Mouse (Mus musculus): ENCODE results near the gene Ccr10. TPM values are rescaled to one million over a fixed set of nuclear protein-coding genes. Genes with fewer than 3 reads are reported as not detected.

Ccr10 gene
- polyA plus RNA-seq, 1 experiment from 2014 or later, result 0.29 TPM

DNA sequence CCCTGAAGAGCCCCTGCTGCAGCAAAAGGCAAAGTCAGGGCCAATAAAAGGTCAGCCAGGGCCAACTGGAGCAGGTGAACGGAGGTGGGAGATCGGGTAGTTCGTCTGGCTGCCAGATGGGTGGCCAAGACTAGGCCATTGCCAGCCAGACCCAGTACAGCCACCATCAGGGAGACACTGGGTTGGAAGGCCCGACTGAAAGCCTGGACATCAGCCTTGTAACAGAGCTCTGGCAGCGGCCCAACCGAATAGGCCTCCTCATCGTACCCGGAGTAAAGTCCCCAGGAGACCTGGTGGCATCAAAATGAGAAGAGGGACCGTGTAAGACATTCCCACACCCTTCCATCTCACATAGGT is 876 bp downstream of the Ccr10 start:
- ATAC-seq, result no peak
- no peaks in the 10 kb centered on the region for H3K9me3 ChIP-seq (ENCODE audit: control insufficient read depth, low read length)
- 34% methylated on average over 9 of the region's 9 CpGs for WGBS
- peak overlapping the region; percentile 87 for H3K4me2 ChIP-seq (ENCODE audit: low read depth, low read length)
- H3K36me3 ChIP-seq (ENCODE audit: control insufficient read depth, insufficient read depth, low read length), result no peaks in the 10 kb centered on the region
- H3K9ac ChIP-seq (ENCODE audit: low read depth, low read length), result peak overlapping the region; percentile 63
- peak overlapping the region; percentile 39 for H3K4me3 ChIP-seq (ENCODE audit: low read length)
- no peak overlapping the region for H3K27ac ChIP-seq (ENCODE audit: low read length)
- peaks cover 4% of the 10 kb centered on the region; the same call in 1 of the 2 replicates for H3K27me3 ChIP-seq (replicated peaks; ENCODE audit: control insufficient read depth, insufficient read depth, low read length)
- H3K4me1 ChIP-seq (ENCODE audit: control insufficient read depth, insufficient read depth, low read length), result peaks cover 46% of the 10 kb centered on the region

GRCm38 (mm10) chr11:101173631-101174388 is 1.4 kb downstream of the Ccr10 start:
- Histone ChIP-seq H3K27ac (ENCODE audit: low read length) (peak overlapping the region; percentile 65), H3K9me3 (ENCODE audit: control insufficient read depth, low read length) (no peaks in the 10 kb centered on the region), H3K27me3 (replicated peaks; ENCODE audit: control insufficient read depth, insufficient read depth, low read length) (peaks cover 4% of the 10 kb centered on the region; the same call in 1 of the 2 replicates), H3K4me1 (ENCODE audit: control insufficient read depth, insufficient read depth, low read length) (peaks cover 52% of the 10 kb centered on the region), H3K4me3 (ENCODE audit: low read length) (peak overlapping the region; percentile 39), H3K9ac (ENCODE audit: low read depth, low read length) (peak overlapping the region; percentile 63), H3K36me3 (ENCODE audit: control insufficient read depth, insufficient read depth, low read length) (no peaks in the 10 kb centered on the region), H3K4me2 (ENCODE audit: low read depth, low read length) (peak overlapping the region; percentile 87)
- ATAC-seq, result peak; percentile 53
- WGBS, result 3% methylated on average over 61 of the region's 61 CpGs

- Histone ChIP-seq H3K9ac (ENCODE audit: low read depth, low read length) (peak overlapping the region; percentile 63; the same call in 1 of the 2 replicates), H3K4me1 (ENCODE audit: control insufficient read depth, insufficient read depth, low read length) (peaks cover 59% of the 10 kb centered on the region), H3K4me3 (ENCODE audit: low read length) (peak overlapping the region; percentile 39), H3K36me3 (ENCODE audit: control insufficient read depth, insufficient read depth, low read length) (no peaks in the 10 kb centered on the region), H3K9me3 (ENCODE audit: control insufficient read depth, low read length) (no peaks in the 10 kb centered on the region), H3K27ac (ENCODE audit: low read length) (peak overlapping the region; percentile 65; the same call in 1 of the 2 replicates), H3K4me2 (ENCODE audit: low read depth, low read length) (peak overlapping the region; percentile 87), H3K27me3 (replicated peaks; ENCODE audit: control insufficient read depth, insufficient read depth, low read length) (peaks cover under 1% of the 10 kb centered on the region; the same call in 1 of the 2 replicates)
- WGBS, result 11% methylated on average over 11 of the region's 11 CpGs
- no peak for ATAC-seq
Observed at GRCm38 (mm10) chr11:101173112-101173511, 2.1 kb downstream of the Ccr10 start.

DNA sequence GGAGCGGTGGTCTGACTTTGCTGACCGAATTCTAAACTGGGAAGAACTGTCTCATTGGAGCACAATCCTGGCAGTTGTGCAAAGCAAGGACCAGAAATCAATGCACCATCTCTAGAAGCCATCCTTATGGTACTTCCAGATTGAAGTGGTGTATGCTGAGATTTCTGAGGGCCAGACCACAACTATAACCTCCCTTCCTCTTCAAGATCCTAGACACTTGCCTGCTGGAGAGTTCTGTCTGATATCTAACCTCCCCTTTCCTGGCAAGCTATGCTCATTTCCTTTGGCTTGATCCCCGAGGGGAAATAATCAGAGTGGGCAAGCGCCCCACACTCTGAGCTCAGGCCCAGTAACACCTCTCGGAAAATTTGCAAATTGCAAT is 2.8 kb downstream of the Ccr10 start:
- whole genome bisulfite sequencing, result 14% methylated on average over 5 of the region's 5 CpGs
- H3K4me1 ChIP-seq (ENCODE audit: control insufficient read depth, insufficient read depth, low read length), result peaks cover 59% of the 10 kb centered on the region

DNA sequence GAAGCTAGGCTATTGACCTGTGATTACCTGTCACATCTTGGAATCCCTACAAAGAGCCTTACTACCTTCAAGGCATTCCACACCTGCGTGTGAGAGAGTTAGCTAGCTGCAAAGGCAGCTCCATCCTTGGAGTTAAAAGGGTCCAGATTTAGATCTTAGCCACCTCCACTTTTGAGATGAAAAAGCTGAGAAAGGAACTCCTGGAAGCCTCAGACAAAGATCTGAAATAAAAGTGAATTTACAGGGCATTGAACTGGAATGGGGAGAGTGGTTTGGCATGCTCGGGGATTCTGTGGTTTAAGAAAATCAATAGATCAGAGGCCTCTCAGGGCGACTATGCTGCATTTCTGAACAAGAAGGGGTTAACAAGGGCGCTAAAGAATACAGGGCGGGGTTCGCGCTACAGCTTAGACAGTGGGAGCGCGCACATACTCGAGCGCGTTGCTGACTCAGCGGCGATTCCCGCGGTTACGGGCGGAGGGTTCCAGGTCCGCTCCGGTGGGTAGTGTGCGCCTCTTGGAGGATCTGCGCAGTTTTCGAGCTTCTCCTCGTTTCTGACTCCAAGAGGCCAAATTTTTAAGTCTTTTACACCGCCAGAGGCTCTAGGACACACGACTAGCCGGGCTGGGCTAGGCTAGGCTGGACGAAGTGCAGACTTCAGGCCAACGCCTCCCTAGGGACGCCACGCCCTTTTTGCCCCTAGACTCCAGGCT is 3.4 kb downstream of the Ccr10 start:
- peak overlapping the region; percentile 71 for H3K9ac ChIP-seq (ENCODE audit: low read depth, low read length)
- peaks cover 11% of the 10 kb centered on the region for H3K36me3 ChIP-seq (ENCODE audit: control insufficient read depth, insufficient read depth, low read length)
- H3K27me3 ChIP-seq (replicated peaks; ENCODE audit: control insufficient read depth, insufficient read depth, low read length), result peaks cover 4% of the 10 kb centered on the region; the same call in 1 of the 2 replicates
- peaks cover 56% of the 10 kb centered on the region for H3K4me1 ChIP-seq (ENCODE audit: control insufficient read depth, insufficient read depth, low read length)
- WGBS, result under 1% methylated on average over 31 of the region's 31 CpGs
- H3K27ac ChIP-seq (ENCODE audit: low read length), result peak overlapping the region; percentile 95
- peak overlapping the region; percentile 69 for H3K4me3 ChIP-seq (ENCODE audit: low read length)
- peak overlapping the region; percentile 75 for H3K4me2 ChIP-seq (ENCODE audit: low read depth, low read length)
- no peaks in the 10 kb centered on the region for H3K9me3 ChIP-seq (ENCODE audit: control insufficient read depth, low read length)
- ATAC-seq, result peak; percentile 66

More for the DNA sequence above, 2.8 kb downstream of the Ccr10 start:
- H3K36me3 ChIP-seq (ENCODE audit: control insufficient read depth, insufficient read depth, low read length), result peaks cover 6% of the 10 kb centered on the region
- H3K4me2 ChIP-seq (ENCODE audit: low read depth, low read length), result peak overlapping the region; percentile 75
- peaks cover 4% of the 10 kb centered on the region; the same call in 1 of the 2 replicates for H3K27me3 ChIP-seq (replicated peaks; ENCODE audit: control insufficient read depth, insufficient read depth, low read length)
- no peak for ATAC-seq
- no peaks in the 10 kb centered on the region for H3K9me3 ChIP-seq (ENCODE audit: control insufficient read depth, low read length)
- H3K27ac ChIP-seq (ENCODE audit: low read length), result peak overlapping the region; percentile 95
- H3K9ac ChIP-seq (ENCODE audit: low read depth, low read length), result peak overlapping the region; percentile 71
- H3K4me3 ChIP-seq (ENCODE audit: low read length), result peak overlapping the region; percentile 69

GRCm38 (mm10) chr11:101170811-101171610 is 4.2 kb downstream of the Ccr10 start, which contains the start of gene Plekhh3:
Gene Plekhh3 (minus strand): TSS chr11:101171351.
- WGBS, result under 1% methylated on average over 49 of the region's 50 CpGs
- H3K9me3 ChIP-seq (ENCODE audit: control insufficient read depth, low read length), result no peaks in the 10 kb centered on the region
- H3K36me3 ChIP-seq (ENCODE audit: control insufficient read depth, insufficient read depth, low read length), result peaks cover 18% of the 10 kb centered on the region
- H3K4me2 ChIP-seq (ENCODE audit: low read depth, low read length), result peak within 1 kb of the TSS; percentile 95
- H3K4me3 ChIP-seq (ENCODE audit: low read length), result peak within 1 kb of the TSS; percentile 69
- H3K4me1 ChIP-seq (ENCODE audit: control insufficient read depth, insufficient read depth, low read length), result peaks cover 50% of the 10 kb centered on the region
- H3K27ac ChIP-seq (ENCODE audit: low read length), result peak within 1 kb of the TSS; percentile 95
- 0 out of 2 replicates have a peak, but pooled peaks cover 7% of the 10 kb centered on the region for H3K27me3 ChIP-seq (replicated peaks; ENCODE audit: control insufficient read depth, insufficient read depth, low read length)
- peak; percentile 91 for ATAC-seq
- peak within 1 kb of the TSS; percentile 77 for H3K9ac ChIP-seq (ENCODE audit: low read depth, low read length)

GRCm38 (mm10) chr11:101170354-101170810 is 4.9 kb downstream of the Ccr10 start, which contains the start of gene Cntnap1:
Gene Cntnap1 (plus strand): TSS chr11:101170523.
- Histone ChIP-seq H3K9ac (ENCODE audit: low read depth, low read length) (peak within 1 kb of the TSS; percentile 77), H3K27ac (ENCODE audit: low read length) (peak within 1 kb of the TSS; percentile 88), H3K4me3 (ENCODE audit: low read length) (peak within 1 kb of the TSS; percentile 69), H3K4me2 (ENCODE audit: low read depth, low read length) (peak within 1 kb of the TSS; percentile 95), H3K36me3 (ENCODE audit: control insufficient read depth, insufficient read depth, low read length) (peaks cover 18% of the 10 kb centered on the region), H3K4me1 (ENCODE audit: control insufficient read depth, insufficient read depth, low read length) (peaks cover 48% of the 10 kb centered on the region), H3K9me3 (ENCODE audit: control insufficient read depth, low read length) (no peaks in the 10 kb centered on the region), H3K27me3 (replicated peaks; ENCODE audit: control insufficient read depth, insufficient read depth, low read length) (0 out of 2 replicates have a peak, but pooled peaks cover 8% of the 10 kb centered on the region)
- under 1% methylated on average over 35 of the region's 35 CpGs for WGBS
- no peak for ATAC-seq

- Histone ChIP-seq H3K4me2 (ENCODE audit: low read depth, low read length) (peak overlapping the region; percentile 95), H3K4me3 (ENCODE audit: low read length) (peak overlapping the region; percentile 69), H3K27ac (ENCODE audit: low read length) (no peak overlapping the region), H3K27me3 (replicated peaks; ENCODE audit: control insufficient read depth, insufficient read depth, low read length) (0 out of 2 replicates have a peak, but pooled peaks cover 8% of the 10 kb centered on the region), H3K4me1 (ENCODE audit: control insufficient read depth, insufficient read depth, low read length) (peaks cover 39% of the 10 kb centered on the region), H3K9me3 (ENCODE audit: control insufficient read depth, low read length) (no peaks in the 10 kb centered on the region), H3K9ac (ENCODE audit: low read depth, low read length) (peak overlapping the region; percentile 77), H3K36me3 (ENCODE audit: control insufficient read depth, insufficient read depth, low read length) (peaks cover 18% of the 10 kb centered on the region)
- WGBS, result 18% methylated on average over 17 of the region's 17 CpGs
- ATAC-seq, result no peak
Observed at GRCm38 (mm10) chr11:101169301-101170107, 5.7 kb downstream of the Ccr10 start.

All from intestine, embryonic 16.5 days (tissue).